Mouse (Mus musculus): ENCODE measurements around the gene Nceh1. TPM values are rescaled to one million over a fixed set of nuclear protein-coding genes. Genes with fewer than 3 reads are reported as not detected.
"Not testable (repeated sequence)": the region's sequence is repeated elsewhere in the genome, so short reads cannot be mapped to it uniquely, and the experiment has no call there.

The Nceh1 gene
- total RNA-seq, 2 experiments from 2014 or later: 6.4 to 8.4 TPM

DNA sequence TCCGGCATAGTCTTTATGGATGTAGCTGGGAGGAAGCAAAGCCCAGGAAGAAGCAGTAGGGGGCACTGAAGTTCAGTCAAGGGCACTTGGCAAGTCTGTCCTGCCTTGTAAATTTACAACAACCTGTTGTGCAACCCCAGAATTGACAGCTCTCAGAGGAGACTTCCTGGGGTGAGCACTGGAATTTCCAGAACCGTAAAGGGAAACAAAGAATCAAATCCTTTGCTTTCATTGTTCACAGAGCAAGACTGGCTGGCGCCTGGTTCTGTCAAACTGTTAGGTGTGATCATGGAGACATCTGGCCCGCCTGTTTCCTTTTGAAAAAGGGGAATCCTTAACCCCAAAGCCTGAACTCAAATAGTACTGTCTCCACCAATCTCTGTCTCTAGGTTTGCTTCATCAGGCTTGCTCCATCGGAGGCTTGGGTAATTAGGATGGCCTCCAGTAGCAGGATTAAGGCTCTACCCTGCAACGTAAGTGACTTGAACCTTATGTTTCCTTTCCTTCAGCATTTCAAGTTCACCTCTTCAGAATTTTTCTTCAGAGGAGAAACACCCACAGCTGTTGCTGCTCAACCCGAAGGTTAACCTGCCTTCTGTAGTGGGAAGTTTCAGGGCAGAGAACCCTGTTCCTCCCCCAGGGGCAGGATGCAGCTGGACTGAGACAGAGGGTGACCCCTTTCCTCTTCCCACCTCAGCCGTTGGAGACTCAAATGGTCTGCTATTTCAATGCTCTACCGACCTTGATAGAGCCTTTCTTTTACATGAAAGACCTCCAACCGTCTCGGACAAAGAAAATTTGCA lies 87.6 kb downstream of the Nceh1 start:
- ATAC-seq (replicated peaks; ENCODE audit: low FRiP score, low TSS enrichment, poor library complexity, severe bottlenecking): peak; percentile 86

DNA sequence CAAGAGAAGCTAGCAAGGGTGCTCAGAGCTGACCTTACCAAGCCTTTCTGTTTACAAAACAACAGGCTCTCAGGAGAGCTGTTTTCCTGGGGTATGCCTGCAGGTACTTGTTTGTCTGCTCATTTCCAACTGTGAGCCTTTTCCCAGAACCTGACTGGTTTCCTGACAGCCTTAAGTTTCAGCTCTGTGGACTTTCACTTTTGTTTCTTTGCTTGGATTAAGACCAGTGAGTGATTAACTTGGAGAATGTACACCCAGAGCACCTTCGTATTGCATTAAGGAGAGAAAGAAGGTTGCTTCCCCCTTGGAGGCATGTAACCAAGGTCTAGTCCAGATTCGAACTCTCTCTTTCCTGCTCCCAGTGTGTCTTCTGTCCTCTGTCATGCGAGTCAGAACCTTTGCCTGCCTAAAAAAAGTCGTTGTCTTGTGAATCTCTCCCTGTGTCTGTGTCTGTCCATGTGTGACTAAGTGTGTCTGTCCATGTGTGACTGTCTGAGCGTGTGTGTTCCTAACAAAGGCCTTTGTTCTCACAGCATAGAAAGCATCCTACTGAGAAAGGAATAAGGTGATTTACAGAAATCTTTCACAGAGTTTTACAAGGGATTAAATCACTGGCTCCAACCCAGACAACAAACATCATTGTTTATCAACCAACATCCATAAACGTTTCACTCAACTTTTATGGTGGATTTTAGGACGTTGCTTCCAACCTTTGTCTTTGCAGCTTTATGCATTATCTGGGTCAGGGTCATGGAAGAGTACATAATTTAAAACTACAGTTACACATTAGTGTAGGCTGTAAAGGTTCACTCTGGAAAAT lies 90.4 kb downstream of the Nceh1 start:
- no peak for ATAC-seq (replicated peaks; ENCODE audit: low FRiP score, low TSS enrichment, poor library complexity, severe bottlenecking)

DNA sequence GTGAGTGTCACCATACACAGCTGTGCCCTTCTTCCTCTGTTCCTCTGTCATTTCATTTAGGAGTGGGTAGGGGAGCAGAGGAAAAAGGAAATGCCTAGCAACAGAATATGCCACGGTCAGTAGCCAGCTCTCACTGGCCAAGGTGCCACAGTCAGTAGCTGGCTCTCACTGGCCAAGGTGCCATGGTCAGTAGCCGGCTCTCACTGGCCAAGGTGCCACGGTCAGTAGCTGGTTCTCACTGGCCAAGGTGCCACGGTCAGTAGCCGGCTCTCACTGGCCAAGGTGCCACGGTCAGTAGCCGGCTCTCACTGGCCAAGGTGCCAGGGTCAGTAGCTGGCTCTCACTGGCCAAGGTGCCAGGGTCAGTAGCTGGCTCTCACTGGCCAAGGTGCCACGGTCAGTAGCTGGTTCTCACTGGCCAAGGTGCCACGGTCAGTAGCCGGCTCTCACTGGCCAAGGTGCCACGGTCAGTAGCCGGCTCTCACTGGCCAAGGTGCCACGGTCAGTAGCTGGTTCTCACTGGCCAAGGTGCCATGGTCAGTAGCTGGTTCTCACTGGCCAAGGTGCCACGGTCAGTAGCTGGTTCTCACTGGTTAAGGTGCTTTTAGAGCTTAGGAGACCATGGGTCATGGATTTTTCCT lies 96.6 kb downstream of the Nceh1 start:
- ATAC-seq (replicated peaks; ENCODE audit: low FRiP score, low TSS enrichment, poor library complexity, severe bottlenecking): not testable (repeated sequence)

DNA sequence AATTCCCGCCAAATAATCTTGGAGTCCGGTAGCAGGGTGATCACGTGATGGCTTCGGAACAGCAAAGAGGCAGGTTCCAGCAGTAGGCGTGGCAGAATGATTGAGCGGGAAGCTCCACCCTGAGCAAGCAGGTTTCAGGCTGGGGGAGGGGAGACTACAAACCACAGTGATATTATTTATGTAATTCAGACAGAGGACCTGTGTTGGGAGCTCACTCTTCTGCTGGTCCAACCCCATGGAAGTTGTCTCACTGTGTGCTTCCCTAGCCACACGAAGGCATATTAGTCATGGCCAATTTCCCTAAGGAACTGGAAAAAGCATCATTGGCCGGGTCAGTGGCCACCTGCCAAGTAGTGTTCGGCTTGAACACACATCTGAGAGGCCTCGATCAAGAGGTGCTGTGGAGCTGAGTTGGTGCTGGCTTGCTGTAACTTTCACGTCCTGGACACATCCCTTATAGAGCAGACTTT lies 97.5 kb downstream of the Nceh1 start:
- ATAC-seq (replicated peaks; ENCODE audit: low FRiP score, low TSS enrichment, poor library complexity, severe bottlenecking): peak; percentile 36

DNA sequence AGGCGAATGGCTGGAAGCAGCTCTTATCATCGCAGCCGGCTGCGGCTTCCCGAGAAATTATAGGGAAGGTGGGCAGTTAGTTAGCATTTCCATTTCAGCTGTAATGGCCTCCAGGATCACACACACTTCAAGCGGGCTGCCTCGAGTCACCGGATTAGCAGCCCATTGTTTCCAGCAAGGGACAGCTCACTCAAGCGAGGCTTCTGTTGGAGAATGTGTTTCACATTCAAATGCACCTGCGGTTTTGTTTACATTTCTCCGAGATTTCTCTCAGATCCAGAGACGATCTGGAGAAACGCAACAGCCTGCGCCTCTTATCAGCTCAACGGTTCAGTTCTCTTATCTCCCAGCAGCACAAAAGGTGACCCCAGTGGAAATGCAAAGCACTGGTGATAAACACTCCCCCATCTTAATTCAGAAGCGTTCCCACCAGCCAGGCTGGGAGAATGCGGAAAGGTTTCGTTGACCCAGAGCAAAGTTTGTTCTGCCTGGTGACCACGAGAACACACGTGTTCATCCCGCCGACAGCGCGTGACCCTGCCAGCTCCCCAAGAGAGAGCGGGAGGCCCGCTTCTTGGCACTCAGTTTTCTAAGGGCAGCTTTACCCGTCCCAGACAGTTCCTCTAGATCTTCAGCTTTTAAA lies 100.4 kb downstream of the Nceh1 start:
- peak; percentile 73 for ATAC-seq (replicated peaks; ENCODE audit: low FRiP score, low TSS enrichment, poor library complexity, severe bottlenecking)

DNA sequence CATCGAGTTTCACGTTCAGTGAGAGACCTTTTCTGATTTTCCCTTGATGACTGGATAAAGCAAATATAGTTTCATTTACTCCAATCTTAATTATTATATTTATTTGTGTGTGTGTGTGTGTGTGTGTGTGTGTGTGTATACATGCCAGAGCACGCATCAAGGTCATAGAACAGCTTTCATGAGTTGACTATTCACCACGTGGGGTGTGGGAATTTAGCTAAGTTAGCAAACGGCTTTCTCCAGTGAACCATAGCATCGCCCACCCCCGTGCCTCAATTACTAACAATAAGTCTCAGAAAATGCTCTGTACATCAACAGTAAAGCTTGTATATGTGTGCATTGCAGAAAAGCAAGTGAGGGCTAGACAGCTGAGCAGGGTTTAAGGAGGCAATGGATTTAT lies 101.0 kb downstream of the Nceh1 start:
- ATAC-seq (replicated peaks; ENCODE audit: low FRiP score, low TSS enrichment, poor library complexity, severe bottlenecking): no peak

DNA sequence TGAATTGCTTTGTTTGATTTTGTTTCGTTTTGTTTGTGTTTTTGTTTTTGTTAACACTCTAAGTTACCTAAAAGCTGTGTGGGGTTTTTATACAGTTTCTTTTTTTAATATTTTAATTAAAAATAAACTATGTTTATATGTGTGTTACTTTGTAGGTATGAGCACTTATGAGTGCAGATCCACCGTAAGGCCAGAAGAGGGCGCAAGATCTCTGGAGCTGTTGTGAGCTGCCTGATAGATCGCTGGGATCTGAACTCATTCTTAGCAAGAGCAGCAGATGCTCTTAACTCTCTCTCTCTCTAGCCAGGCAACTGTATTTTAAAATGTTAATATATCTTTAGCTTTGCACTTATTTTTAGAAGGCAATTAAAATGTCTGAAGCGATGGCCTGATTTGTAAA lies 101.5 kb downstream of the Nceh1 start:
- no peak for ATAC-seq (replicated peaks; ENCODE audit: low FRiP score, low TSS enrichment, poor library complexity, severe bottlenecking)

DNA sequence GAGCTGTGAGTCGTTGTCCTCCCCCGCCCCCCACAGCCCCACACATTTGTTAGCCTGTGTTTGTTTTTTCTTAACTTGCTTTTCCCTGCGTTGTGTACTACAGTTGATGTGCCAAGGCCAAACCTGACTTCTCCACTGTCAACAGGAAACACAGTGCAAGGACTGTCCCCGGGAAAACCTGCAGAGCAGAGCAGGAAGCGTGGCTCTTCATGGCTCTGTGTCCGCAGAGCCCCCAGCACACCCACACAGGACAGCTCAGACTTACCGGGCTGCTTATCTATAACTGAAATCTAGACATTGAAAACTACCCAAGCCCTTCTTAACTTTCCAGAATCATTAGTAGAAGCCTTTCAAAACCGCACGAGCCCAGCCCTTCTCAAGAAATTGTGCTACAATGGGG lies 102.3 kb downstream of the Nceh1 start:
- ATAC-seq (replicated peaks; ENCODE audit: low FRiP score, low TSS enrichment, poor library complexity, severe bottlenecking): no peak

DNA sequence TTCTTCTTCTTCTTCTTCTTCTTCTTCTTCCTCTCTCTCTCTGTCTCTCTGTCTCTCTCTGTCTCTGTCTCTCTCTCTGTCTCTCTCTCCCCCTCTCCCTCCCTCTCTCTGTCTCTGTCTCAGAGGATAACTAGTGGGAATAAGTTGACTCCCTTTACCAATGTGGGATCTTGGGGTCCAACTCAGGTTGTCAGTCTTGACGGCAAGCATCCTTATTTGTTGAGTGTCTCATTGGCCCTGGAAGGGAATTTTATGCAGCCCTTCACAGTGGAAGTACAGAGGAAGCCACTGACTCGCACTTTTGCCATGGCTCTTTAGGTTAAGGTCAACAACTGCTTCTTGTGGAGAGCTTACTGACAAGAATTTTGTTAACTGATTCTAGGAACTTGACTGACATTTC lies 105.5 kb downstream of the Nceh1 start:
- no peak for ATAC-seq (replicated peaks; ENCODE audit: low FRiP score, low TSS enrichment, poor library complexity, severe bottlenecking)

DNA sequence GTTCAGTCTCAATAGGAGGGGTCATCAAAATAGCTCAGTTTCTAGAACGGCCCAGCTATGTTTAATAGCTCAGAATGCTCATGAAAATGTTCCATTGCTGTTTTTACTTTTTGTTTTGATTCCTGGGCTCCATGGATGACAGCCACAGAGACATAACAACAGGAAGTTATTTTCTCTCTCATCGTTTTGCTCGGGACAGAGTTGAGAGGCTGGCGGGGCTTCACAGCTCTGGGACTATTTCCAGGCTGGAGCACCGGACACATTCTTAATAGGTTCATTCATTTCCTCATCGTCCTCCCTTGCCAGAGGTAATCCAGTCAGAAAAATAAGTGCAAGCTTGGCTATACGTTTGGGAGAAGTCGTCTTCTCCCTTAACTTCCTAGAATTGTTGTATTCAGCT lies 106.1 kb downstream of the Nceh1 start:
- no peak for ATAC-seq (replicated peaks; ENCODE audit: low FRiP score, low TSS enrichment, poor library complexity, severe bottlenecking)

DNA sequence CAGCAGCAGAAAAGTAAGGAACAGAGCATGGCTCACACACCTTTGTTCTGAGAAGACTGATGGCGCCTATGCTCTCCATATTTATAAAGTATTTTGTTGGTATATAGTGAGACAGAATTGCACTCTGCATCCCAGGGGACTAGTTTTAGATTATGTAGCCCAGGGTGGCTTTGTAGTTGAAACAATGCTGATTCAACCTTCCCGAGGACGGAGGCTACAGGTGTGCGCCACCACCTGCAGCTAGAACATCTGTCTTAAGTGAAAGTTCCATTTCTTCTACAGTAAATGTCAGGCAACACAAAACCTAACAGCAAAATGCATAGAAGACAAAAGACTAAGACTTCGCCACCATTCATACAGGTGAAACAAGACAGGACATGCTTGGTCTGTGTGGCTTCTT lies 107.5 kb downstream of the Nceh1 start:
- no peak for ATAC-seq (replicated peaks; ENCODE audit: low FRiP score, low TSS enrichment, poor library complexity, severe bottlenecking)

DNA sequence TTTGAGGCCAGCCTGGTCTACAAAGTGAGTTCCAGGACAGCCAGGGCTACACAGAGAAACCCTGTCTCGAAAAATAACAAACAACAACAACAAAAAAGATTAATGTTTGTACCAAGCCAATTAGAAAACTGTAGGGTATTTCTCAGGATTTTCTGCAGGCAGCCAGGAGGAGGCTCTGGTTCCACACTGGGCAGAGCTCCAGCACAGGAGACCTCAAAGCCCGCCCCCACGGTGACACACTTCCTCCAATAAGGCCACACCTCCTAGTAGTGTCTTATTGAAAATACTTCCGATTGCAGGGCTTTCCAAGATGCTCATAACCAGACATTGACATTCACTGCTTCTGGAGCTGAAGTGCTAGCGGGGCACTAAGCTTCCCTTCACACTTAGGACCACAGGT lies 108.2 kb downstream of the Nceh1 start:
- peak; percentile 90 for ATAC-seq (replicated peaks; ENCODE audit: low FRiP score, low TSS enrichment, poor library complexity, severe bottlenecking)

DNA sequence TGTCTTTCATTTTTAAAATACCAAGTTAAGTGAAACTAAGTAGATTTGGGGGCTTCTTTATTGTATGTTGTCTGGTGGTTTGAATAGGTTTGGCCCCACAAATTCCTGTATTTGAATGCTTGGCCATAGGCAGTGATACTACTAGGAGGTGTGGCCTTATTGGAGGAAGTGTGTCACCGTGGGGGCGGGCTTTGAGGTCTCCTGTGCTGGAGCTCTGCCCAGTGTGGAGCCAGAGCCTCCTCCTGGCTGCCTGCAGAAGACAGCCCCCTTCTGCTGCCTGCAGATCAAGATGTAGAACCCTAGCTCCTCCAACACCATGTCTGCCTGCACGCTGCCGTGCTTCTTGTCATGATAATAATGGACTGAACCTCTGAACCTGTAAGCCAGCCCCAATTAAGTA lies 108.6 kb downstream of the Nceh1 start:
- peak; percentile 87 for ATAC-seq (replicated peaks; ENCODE audit: low FRiP score, low TSS enrichment, poor library complexity, severe bottlenecking)

DNA sequence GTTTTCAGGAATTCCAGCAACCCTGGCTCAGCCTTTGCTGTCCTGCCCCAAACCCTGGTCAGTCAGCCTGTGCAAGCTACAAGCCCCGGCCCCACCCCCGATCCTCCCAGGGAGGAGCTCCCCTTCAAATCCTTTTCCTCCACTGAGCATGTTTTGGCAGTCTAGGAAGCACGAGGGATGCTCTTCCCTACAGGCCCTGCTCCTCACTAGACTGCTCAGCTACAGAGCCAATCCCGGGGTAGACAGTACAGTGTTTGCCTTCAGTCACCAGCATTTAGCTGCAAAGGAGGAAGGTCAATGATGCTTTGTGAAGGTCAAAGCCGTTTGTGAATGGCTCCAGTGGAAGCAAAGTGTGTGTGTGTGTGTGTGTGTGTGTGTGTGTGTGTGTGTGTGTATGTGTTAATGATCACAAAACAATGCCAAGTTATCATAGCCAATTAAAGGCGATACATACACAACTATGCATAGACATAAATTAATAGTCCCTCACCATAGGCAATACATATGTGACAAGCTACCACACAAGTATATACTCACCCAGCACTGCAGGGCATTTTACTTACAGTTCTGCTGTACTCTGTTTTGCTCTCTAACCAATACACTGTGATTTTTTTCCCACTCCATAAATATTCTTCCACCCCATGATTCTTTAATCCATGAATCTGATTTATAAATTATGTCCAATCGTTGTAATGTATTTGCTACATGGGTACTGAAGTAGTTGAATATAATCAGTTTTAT lies 111.0 kb downstream of the Nceh1 start:
- no peak for ATAC-seq (replicated peaks; ENCODE audit: low FRiP score, low TSS enrichment, poor library complexity, severe bottlenecking)

DNA sequence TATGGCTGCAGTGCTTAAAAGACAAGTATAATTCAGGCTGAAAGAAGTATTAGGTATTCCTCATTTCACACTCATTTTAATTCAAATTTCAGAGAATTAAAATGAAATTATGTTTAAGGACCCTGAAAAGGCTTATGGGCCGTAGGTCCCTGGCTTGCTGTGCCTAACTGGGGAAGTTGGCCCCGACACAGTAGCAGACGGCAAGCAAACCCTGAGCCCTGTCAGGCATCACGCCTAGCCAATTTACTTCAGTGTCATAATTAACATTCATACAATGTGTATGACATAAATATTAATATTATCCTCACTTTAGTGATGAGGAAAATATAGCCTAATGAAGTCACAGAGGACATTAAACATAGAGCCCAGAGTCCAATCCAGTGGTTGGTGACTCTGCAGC lies 117.7 kb downstream of the Nceh1 start:
- no peak for ATAC-seq (replicated peaks; ENCODE audit: low FRiP score, low TSS enrichment, poor library complexity, severe bottlenecking)

DNA sequence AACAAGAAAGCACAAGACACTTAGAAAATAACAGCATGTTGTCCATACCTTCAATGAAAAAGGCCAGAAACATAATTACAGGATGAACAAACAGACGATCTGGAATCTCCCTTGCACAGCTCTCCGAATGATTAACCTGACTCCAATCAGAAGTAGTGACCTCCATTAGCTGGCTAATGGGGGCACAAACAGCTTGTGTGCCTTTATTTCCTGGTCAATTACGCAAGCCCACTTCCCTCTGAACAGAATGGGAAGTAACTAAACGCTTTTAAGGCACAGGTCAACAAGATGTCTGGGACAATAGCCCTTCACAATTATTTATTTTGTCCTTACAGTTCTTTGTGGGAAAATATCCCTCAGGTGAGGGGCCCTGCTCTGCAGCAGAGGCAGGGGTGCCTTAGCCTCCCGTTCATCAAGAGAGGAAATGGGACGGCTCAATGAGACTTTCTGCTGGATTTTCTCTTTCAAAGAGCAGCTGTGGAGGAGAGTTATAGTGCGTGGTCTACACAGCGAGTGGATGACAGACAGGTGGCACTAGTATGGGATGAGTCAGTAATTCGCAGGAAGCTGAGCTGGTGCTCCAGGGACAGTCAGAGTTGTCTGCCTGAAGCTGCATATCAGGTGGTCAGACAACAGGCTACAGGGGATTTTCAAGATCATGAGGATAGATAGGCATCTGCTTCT lies 119.7 kb downstream of the Nceh1 start:
- ATAC-seq (replicated peaks; ENCODE audit: low FRiP score, low TSS enrichment, poor library complexity, severe bottlenecking): no peak

DNA sequence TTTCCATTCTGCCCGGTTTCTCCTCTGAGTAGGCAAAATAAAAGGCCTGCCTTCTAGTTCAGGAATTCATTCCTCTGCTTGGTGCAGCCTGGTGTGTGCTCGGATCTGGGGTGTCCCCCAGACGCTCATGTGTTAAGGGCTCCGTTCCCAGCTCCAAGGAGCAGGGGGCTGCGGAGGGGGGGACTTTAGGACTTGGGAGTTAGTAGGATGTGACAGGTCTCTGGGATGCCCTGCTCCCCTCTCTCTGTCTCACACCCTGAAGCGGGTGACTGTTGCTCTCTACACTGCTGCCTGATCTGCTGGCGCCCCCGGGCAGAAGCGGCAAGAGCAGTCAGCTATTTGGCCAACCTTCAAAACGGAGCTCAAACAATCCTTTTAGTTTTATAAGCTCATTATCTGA lies 124.0 kb downstream of the Nceh1 start:
- ATAC-seq (replicated peaks; ENCODE audit: low FRiP score, low TSS enrichment, poor library complexity, severe bottlenecking): no peak

DNA sequence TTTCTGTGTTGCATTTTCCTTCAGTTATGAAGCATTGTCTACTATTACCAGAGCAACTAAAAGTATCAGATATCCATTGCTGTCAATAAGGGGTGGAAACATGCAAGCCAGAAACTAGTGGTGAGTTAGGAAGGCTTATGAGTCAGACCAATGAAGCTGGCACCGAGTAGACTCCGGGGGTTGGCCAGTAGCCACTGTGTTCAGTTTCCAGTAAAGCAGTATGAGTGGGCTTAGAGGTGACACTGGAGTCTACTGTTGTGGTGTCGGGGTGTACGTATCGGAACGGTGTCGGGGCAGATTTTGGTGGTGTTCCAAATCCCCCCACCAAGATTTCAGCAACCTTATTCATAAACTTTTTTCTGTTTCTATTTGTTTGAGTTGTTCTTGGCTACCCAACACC lies 128.2 kb downstream of the Nceh1 start:
- no peak for ATAC-seq (replicated peaks; ENCODE audit: low FRiP score, low TSS enrichment, poor library complexity, severe bottlenecking)

DNA sequence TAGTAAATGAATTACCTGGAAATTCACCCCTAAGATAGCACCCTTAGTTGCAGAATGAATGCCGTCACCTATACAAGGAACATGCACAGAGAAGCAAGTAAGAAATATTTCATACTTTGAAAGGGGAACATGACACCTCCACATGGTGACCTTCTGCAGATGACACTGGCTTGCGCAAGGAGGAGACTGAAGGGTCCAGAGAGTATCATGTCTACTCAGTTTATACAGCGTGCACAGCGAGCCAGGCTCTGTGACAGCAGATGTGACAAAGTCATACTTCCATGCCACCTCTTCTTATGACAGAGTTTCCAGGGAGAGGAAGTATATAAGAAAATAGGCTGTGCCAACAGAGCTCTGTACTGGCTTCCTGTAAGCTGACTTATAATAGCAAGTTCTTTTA lies 128.7 kb downstream of the Nceh1 start:
- ATAC-seq (replicated peaks; ENCODE audit: low FRiP score, low TSS enrichment, poor library complexity, severe bottlenecking): no peak

Data from megakaryocyte-erythroid progenitor cell, adult 5-6 weeks (primary cell).